Mouse (Mus musculus) brain, adult 2 months (tissue): ENCODE data around the gene Ccdc124.
"Not testable (repeated sequence)": the region's sequence is repeated elsewhere in the genome, so short reads cannot be mapped to it uniquely, and the experiment has no call there.

Experiments
- DNase-seq: peaks from one replicate; pipeline ENCODE4 v3.0.0; 2011; ENCODE audit warnings: low read depth, low spot score

The Ccdc124 gene

DNA sequence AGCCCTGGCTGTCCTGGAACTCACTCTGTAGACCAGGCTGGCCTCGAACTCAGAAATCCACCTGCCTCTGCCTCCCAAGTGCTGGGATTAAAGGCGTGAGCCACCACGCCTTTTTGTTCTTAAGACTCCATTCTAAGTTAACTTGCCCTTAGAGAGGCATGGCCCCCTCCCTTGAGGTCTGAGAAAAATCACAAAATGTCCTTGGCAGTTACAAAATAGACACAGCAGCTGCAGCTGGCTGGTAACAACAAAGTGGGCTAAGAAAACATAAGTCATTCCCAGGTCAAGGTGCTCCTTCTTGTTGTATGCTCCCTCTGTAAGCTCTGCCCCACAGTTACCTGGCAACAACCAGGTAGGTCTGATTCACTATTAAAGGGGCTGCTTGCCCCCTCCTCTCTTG is 51.1 kb downstream of the Ccdc124 start:
- DNase-seq: not testable (repeated sequence)

DNA sequence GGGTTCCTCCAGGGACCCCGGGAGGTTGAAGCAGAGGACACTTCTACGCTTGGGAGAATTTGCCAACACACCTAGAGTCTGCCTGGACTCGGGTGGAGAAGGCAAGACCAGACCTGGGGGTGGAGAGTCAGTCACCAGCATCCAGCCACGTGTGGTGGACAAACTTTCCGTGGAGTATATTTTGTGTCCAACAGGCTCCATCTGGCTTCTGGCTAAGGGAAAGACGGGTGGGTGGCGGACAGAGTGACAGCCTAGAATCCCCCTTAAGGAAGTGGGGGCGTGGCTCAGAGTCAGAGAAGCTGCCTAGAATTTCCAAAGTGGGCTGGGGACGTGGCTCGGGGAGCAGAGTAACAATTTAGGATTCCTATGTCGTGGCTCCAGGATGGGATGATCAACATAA is 51.7 kb downstream of the Ccdc124 start:
- DNase-seq: peak; percentile 61

DNA sequence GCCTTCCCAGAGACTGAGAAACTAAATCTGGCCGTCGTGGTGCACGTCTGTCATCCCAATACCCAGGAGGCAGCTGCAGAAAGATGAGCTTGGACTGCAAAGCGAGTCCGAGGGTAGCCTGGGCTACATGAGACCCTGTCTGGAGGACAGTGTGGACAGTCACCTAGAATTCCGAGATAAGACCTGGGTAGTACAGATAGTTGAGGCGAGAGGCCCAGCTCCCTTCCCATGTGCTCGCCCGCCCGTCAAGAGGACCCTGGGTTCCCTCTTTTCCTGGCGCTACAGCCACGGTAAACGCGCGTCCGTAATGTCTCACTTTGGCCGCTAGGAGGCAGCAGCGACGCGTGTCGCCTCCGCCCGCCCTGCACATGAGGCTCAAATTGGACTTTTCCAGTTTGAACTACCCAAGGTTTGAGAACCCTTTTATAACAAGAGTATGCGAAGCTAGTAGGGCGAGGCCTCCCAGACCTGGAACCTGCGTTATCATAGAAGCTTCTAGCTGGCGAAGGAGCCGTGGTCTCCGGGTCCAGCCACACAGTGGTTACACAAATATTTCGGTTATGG is 52.3 kb downstream of the Ccdc124 start:
- DNase-seq: peak; percentile 65

DNA sequence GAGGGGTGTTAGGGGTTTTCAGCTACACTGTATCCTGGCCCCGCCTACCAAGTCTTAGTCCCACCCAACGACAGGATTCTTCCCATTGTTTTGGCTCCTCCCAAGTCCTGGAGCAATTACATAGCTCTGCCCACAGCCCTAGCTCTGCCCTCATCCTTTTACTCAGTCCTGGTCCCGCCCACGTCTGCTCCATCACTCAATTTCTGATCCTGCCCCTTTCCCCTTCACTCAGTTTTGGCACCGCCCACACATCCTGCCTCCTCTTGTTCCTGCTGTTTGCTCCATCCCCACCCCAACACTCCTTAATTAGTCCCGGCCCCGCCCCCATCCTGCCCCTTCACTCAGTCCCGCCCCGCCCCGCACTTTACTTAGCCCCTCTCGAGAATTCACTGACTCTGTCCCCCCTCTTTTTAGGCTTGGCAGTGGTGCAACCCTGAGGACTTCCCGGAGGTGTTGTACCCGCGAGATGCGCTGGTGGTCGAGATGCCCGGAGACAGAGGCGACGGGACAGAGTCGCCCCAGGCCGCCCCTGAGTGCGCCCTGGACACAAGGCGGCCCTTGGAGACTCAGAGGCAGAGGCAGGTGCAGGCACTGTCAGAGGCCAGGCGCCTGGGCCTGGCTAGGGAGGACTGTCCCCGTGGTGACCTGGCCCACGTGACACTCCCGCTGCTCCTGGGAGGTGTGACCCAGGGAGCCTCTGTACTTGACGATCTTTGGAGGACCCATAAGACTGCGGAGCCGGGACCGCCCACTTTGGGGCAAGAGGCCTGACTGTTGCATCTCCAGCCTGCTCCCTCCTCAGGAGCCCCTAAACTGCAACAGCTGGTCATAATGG is 53.4 kb downstream of the Ccdc124 start:
- DNase-seq: peak; percentile 78
